Comparison of ENCODE assay signal across 8 mouse cellular contexts in genomic region chr10:44381397-44381796, GRCm38 (mm10).
A peak's percentile ranks its signal among the peaks of the same experiment; 100 is the strongest.
DNase-seq lines count a peak whose midpoint lies in the region; ATAC-seq and TF ChIP-seq lines count a peak whose summit lies in the region.

No protein-coding gene starts in this region.

- H3K4me2 ChIP-seq in liver, embryonic 12.5 days, result no peak overlapping the region
- H3K4me2 ChIP-seq in hindbrain, embryonic 16.5 days (ENCODE audit: low read length), result no peak overlapping the region
- no peak overlapping the region for H3K4me2 ChIP-seq in neural tube, embryonic 14.5 days (ENCODE audit: low read depth, low read length)

- DNase-seq in liver, adult 2 months (ENCODE audit: extremely low read depth, low read depth, low spot score), result peak; percentile 29
- DNase-seq in cerebellum, adult 2 months, result peak; percentile 80 to 88
- peak; percentile 17 to 55 for DNase-seq in gastrocnemius, adult 8-10 months (ENCODE audit: low spot score in 2 of 2)
- peak; percentile 52 for DNase-seq in limb, embryonic 10.5 days (ENCODE audit: low spot score)
- peak; percentile 81 to 86 for DNase-seq in urinary bladder, adult 18-20 months (ENCODE audit: low spot score in 2 of 2)

- no peak for TF ChIP-seq POLR2A in liver, adult 2 months (IDR thresholded peaks at IDR 0.05; ENCODE audit: extremely low read depth, insufficient read depth, low read length)
- TF ChIP-seq POLR2A in cerebellum, adult 2 months (IDR thresholded peaks at IDR 0.05; ENCODE audit: borderline replicate concordance, insufficient read depth, low read length), result no peak

- H3K4me3 ChIP-seq in liver, adult 2 months (ENCODE audit: insufficient read depth, low read depth, low read length), result no peak overlapping the region
- no peak overlapping the region for H3K4me3 ChIP-seq in liver, embryonic 12.5 days
- no peak overlapping the region for H3K4me3 ChIP-seq in cerebellum, adult 2 months (replicated peaks; ENCODE audit: insufficient read depth, low read depth, low read length)
- no peak overlapping the region for H3K4me3 ChIP-seq in hindbrain, embryonic 16.5 days (ENCODE audit: low read length)
- H3K4me3 ChIP-seq in limb, embryonic 10.5 days, result no peak overlapping the region
- no peak overlapping the region for H3K4me3 ChIP-seq in neural tube, embryonic 14.5 days (ENCODE audit: low read depth, low read length)

- H3K27me3 ChIP-seq in liver, adult 2 months (ENCODE audit: control insufficient read depth, insufficient read depth, low read length), result no peaks in the 10 kb centered on the region
- H3K27me3 ChIP-seq in liver, embryonic 12.5 days (replicated peaks), result 0 out of 2 replicates have a peak, but pooled peaks cover 5% of the 10 kb centered on the region
- H3K27me3 ChIP-seq in cerebellum, adult 2 months (ENCODE audit: control insufficient read depth, insufficient read depth, low read length), result no peaks in the 10 kb centered on the region
- no peaks in the 10 kb centered on the region for H3K27me3 ChIP-seq in hindbrain, embryonic 16.5 days (replicated peaks; ENCODE audit: control insufficient read depth, insufficient read depth, low read length)
- no peaks in the 10 kb centered on the region; the same call in 1 of the 2 replicates for H3K27me3 ChIP-seq in limb, embryonic 10.5 days (ENCODE audit: low read depth, poor library complexity, severe bottlenecking)
- H3K27me3 ChIP-seq in neural tube, embryonic 14.5 days (ENCODE audit: control insufficient read depth, insufficient read depth, low read length), result no peaks in the 10 kb centered on the region

- H3K9me3 ChIP-seq in liver, embryonic 12.5 days (replicated peaks), result no peaks in the 10 kb centered on the region
- no peaks in the 10 kb centered on the region for H3K9me3 ChIP-seq in hindbrain, embryonic 16.5 days (ENCODE audit: control insufficient read depth, low read length)
- H3K9me3 ChIP-seq in limb, embryonic 10.5 days (replicated peaks), result no peaks in the 10 kb centered on the region
- H3K9me3 ChIP-seq in neural tube, embryonic 14.5 days (ENCODE audit: control insufficient read depth, low read length), result no peaks in the 10 kb centered on the region

- WGBS in liver, adult 2 months, result 2% methylated on average over 3 of the region's 3 CpGs
- WGBS in liver, embryonic 12.5 days (ENCODE audit: insufficient replicate concordance), result 52% methylated on average over 3 of the region's 3 CpGs
- 0% methylated on average over 3 of the region's 3 CpGs for WGBS in cerebellum, adult 2 months
- WGBS in hindbrain, embryonic 16.5 days, result 29% methylated on average over 3 of the region's 3 CpGs
- WGBS in limb, embryonic 10.5 days, result 35% methylated on average over 3 of the region's 3 CpGs
- WGBS in neural tube, embryonic 14.5 days, result 44% methylated on average over 3 of the region's 3 CpGs

- no peaks in the 10 kb centered on the region for H3K36me3 ChIP-seq in liver, adult 2 months (ENCODE audit: control insufficient read depth, insufficient read depth, low read length)
- no peaks in the 10 kb centered on the region for H3K36me3 ChIP-seq in liver, embryonic 12.5 days
- H3K36me3 ChIP-seq in hindbrain, embryonic 16.5 days (ENCODE audit: control insufficient read depth, insufficient read depth, low read length), result no peaks in the 10 kb centered on the region
- no peaks in the 10 kb centered on the region for H3K36me3 ChIP-seq in limb, embryonic 10.5 days
- H3K36me3 ChIP-seq in neural tube, embryonic 14.5 days (ENCODE audit: control insufficient read depth, insufficient read depth, low read length), result no peaks in the 10 kb centered on the region

- ATAC-seq in liver, embryonic 12.5 days, result no peak
- peak; percentile 92 for ATAC-seq in hindbrain, embryonic 16.5 days
- ATAC-seq in neural tube, embryonic 14.5 days (ENCODE audit: low read depth), result peak; percentile 68; the same call in 1 of the 2 replicates

- H3K4me1 ChIP-seq in liver, adult 2 months (ENCODE audit: control insufficient read depth, insufficient read depth, low read length), result no peaks in the 10 kb centered on the region
- peaks cover 15% of the 10 kb centered on the region for H3K4me1 ChIP-seq in liver, embryonic 12.5 days
- peaks cover 10% of the 10 kb centered on the region for H3K4me1 ChIP-seq in cerebellum, adult 2 months (ENCODE audit: control insufficient read depth, insufficient read depth, low read length)
- H3K4me1 ChIP-seq in hindbrain, embryonic 16.5 days (ENCODE audit: control insufficient read depth, insufficient read depth, low read depth, low read length), result peaks cover 16% of the 10 kb centered on the region
- peaks cover 21% of the 10 kb centered on the region for H3K4me1 ChIP-seq in limb, embryonic 10.5 days
- 0 out of 2 replicates have a peak, but pooled peaks cover 5% of the 10 kb centered on the region for H3K4me1 ChIP-seq in neural tube, embryonic 14.5 days (ENCODE audit: control insufficient read depth, insufficient read depth, low read length)

- no peak for TF ChIP-seq CTCF in liver, adult 2 months (IDR thresholded peaks at IDR 0.05; ENCODE audit: low read depth, low read length)
- TF ChIP-seq CTCF in cerebellum, adult 2 months (IDR thresholded peaks at IDR 0.05; ENCODE audit: borderline replicate concordance, insufficient read depth, low read depth, low read length), result no peak

- H3K27ac ChIP-seq in liver, adult 2 months (replicated peaks; ENCODE audit: insufficient read depth, low read depth, low read length), result 0 out of 2 replicates have a peak overlapping the region, but pooled peaks have one; percentile 1
- H3K27ac ChIP-seq in liver, embryonic 12.5 days, result no peak overlapping the region; the same call in 1 of the 2 replicates
- no peak overlapping the region for H3K27ac ChIP-seq in cerebellum, adult 2 months (ENCODE audit: insufficient read depth, low read length)
- 0 out of 2 replicates have a peak overlapping the region, but pooled peaks have one; percentile 23 for H3K27ac ChIP-seq in hindbrain, embryonic 16.5 days (ENCODE audit: low read depth, low read length)
- H3K27ac ChIP-seq in limb, embryonic 10.5 days, result peak overlapping the region; percentile 69; the same call in 1 of the 2 replicates
- no peak overlapping the region for H3K27ac ChIP-seq in neural tube, embryonic 14.5 days (ENCODE audit: low read depth, low read length)

- no peak overlapping the region for H3K9ac ChIP-seq in liver, adult 2 months (ENCODE audit: low read depth, low read length)
- H3K9ac ChIP-seq in liver, embryonic 12.5 days, result no peak overlapping the region
- no peak overlapping the region for H3K9ac ChIP-seq in hindbrain, embryonic 16.5 days (ENCODE audit: low read depth, low read length)
- H3K9ac ChIP-seq in neural tube, embryonic 14.5 days (replicated peaks; ENCODE audit: low read depth, low read length), result no peak overlapping the region

- H3K79me2 ChIP-seq in liver, adult 2 months (ENCODE audit: control insufficient read depth, insufficient read depth, low read length), result no peaks in the 10 kb centered on the region

Comparison
In these comparisons a context has a peak if more than half of its experiments do, and no peak if none do; other contexts are left out.
1. H3K27ac ChIP-seq: peak in liver, adult 2 months (single experiment), hindbrain, embryonic 16.5 days (single experiment) and limb, embryonic 10.5 days (single experiment); none in liver, embryonic 12.5 days (single experiment), cerebellum, adult 2 months (single experiment) and neural tube, embryonic 14.5 days (single experiment).
2. DNase-seq: peak in every context shown above with its lines; median percentile 84 in cerebellum, adult 2 months; 84 in urinary bladder, adult 18-20 months; 52 in limb, embryonic 10.5 days; 36 in gastrocnemius, adult 8-10 months; 29 in liver, adult 2 months.